Mouse (Mus musculus) adrenal gland, postnatal 10 days (tissue): Measurements from ENCODE around the gene Slc44a2. TPM values are rescaled to one million over a fixed set of nuclear protein-coding genes. Genes with fewer than 3 reads are reported as not detected.
"Not testable (repeated sequence)": the region's sequence is repeated elsewhere in the genome, so short reads cannot be mapped to it uniquely, and the experiment has no call there.

Experiments used
- DNase-seq: peaks from one replicate; pipeline ENCODE4 v3.0.0; 2021; ENCODE audit warnings: mixed read lengths
- total RNA-seq, 2 experiments: library from RNA; stranded (reverse); gene quantifications; 2 replicates each; pipeline ENCODE4 v1.2.3; 2021

The Slc44a2 gene
- total RNA-seq, 2 experiments from 2014 or later, result 48.3 to 63.4 TPM

- no peak for DNase-seq
These were observed 21.5 kb upstream of the Slc44a2 start for GRCm38 (mm10) chr9:21299014-21299413.

- DNase-seq, result no peak
These were observed 15.4 kb upstream of the Slc44a2 start for GRCm38 (mm10) chr9:21305065-21305464.

GRCm38 (mm10) chr9:21309150-21309741 is 11.3 kb upstream of the Slc44a2 start:
- DNase-seq, result no peak

- no peak for DNase-seq
These were observed 8.8 kb upstream of the Slc44a2 start for GRCm38 (mm10) chr9:21311695-21312094.

- DNase-seq, result no peak
These were observed 8.4 kb upstream of the Slc44a2 start, which contains the start of gene Ap1m2 for GRCm38 (mm10) chr9:21312134-21312533. Gene Ap1m2 (minus strand): TSS chr9:21312337.

GRCm38 (mm10) chr9:21313394-21313793 is 7.1 kb upstream of the Slc44a2 start:
- peak; percentile 96 for DNase-seq

GRCm38 (mm10) chr9:21314367-21315140 is 5.9 kb upstream of the Slc44a2 start:
- no peak for DNase-seq

GRCm38 (mm10) chr9:21315421-21315820 is 5.1 kb upstream of the Slc44a2 start:
- no peak for DNase-seq

- DNase-seq, result no peak
These were observed 3.8 kb upstream of the Slc44a2 start for GRCm38 (mm10) chr9:21316696-21317095.

GRCm38 (mm10) chr9:21318792-21319191 is 1.7 kb upstream of the Slc44a2 start:
- DNase-seq, result no peak

GRCm38 (mm10) chr9:21319503-21319902 is 995 bp upstream of the Slc44a2 start:
- no peak for DNase-seq

- DNase-seq, result no peak
These were observed 249 bp upstream of the Slc44a2 start for GRCm38 (mm10) chr9:21320280-21320618.

GRCm38 (mm10) chr9:21321513-21321835 is 976 bp downstream of the Slc44a2 start:
- DNase-seq, result peak; percentile 43

GRCm38 (mm10) chr9:21322211-21322916 is 1.9 kb downstream of the Slc44a2 start:
- no peak for DNase-seq

- not testable (repeated sequence) for DNase-seq
These were observed 2.4 kb downstream of the Slc44a2 start for GRCm38 (mm10) chr9:21322917-21323297.

GRCm38 (mm10) chr9:21324269-21324668 is 3.8 kb downstream of the Slc44a2 start:
- no peak for DNase-seq

GRCm38 (mm10) chr9:21327569-21327968 is 7.1 kb downstream of the Slc44a2 start:
- DNase-seq, result no peak

- no peak for DNase-seq
These were observed 7.5 kb downstream of the Slc44a2 start for GRCm38 (mm10) chr9:21328041-21328440.

- DNase-seq, result peak; percentile 28
These were observed 8.5 kb downstream of the Slc44a2 start for GRCm38 (mm10) chr9:21329041-21329440.

GRCm38 (mm10) chr9:21329699-21330289 is 9.3 kb downstream of the Slc44a2 start:
- DNase-seq, result peak; percentile 40

GRCm38 (mm10) chr9:21331365-21332140 is 11.1 kb downstream of the Slc44a2 start:
- DNase-seq, result no peak
